In the genomic region with DNA sequence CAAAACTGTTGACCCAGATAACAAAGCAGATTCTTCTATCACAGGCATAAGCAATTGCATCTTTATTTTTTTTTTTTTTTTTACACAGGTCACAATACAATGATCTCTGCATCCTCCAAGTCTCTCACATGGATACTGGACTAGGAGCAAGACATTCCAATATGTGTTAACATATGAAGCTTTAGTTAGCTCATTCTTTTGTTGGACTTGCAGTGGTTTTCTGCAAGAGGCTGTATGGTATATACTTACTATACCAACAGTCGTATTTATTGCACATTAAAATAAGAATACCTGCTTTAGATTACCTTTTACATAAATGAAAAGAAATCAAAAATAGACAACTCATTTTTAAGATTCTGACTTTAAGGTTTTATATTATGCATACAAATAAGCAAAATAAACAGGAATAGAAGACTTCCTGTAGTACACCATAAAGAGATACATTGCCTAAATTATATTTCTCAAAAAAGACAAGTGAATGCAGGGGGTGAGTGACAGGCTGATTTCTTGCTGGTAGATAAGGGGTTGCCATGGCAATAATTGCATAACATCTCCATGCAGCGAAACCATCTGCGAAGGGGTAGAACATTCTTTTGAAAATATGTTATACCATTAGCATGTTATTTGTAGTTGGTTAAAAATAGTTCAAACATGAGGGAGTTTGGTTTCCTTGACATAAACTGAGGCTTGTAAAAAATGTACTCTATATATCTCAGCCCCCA, we compare ENCODE assay signal across 19 mouse cellular contexts.
DNase-seq lines count a peak whose midpoint lies in the region; ATAC-seq and TF ChIP-seq lines count a peak whose summit lies in the region.
"Had no signal": no experiment of that assay in that cellular context is flagged by ENCODE, and none has a peak within 500 bp of the region (broad histone marks: within the 10 kb centered on the region; RNA-seq: fewer than 3 reads in every experiment).

No protein-coding gene starts in this region.

- intact Hi-C loops in left cerebral cortex, postnatal 14 days (cut with DNase I), result no loop called here
- intact Hi-C loops in left cerebral cortex, postnatal 36 days (cut with DNase I), result no loop called here

- no peak overlapping the region for H3K27ac ChIP-seq in midbrain, embryonic 16.5 days (ENCODE audit: low read length)
- H3K27ac ChIP-seq in thymus, adult 2 months (ENCODE audit: control insufficient read depth, insufficient read depth, low read length), result no peak overlapping the region
- H3K27ac ChIP-seq: embryonic facial prominence, embryonic 12.5 days; heart, embryonic 15.5 days; hindbrain, embryonic 13.5 days; limb, embryonic 12.5 days; midbrain, embryonic 12.5 days; neural tube, embryonic 13.5 days had no signal

- no peak for TF ChIP-seq POLR2A in thymus, adult 2 months (IDR thresholded peaks at IDR 0.05; ENCODE audit: control insufficient read depth, extremely low read depth, insufficient read depth, low read length, poor library complexity)

- no peak overlapping the region for H3K4me2 ChIP-seq in midbrain, embryonic 16.5 days (ENCODE audit: low read length)
- H3K4me2 ChIP-seq: embryonic facial prominence, embryonic 12.5 days; heart, embryonic 15.5 days; hindbrain, embryonic 13.5 days; limb, embryonic 12.5 days; midbrain, embryonic 12.5 days; neural tube, embryonic 13.5 days had no signal

- H3K27me3 ChIP-seq in midbrain, embryonic 16.5 days (ENCODE audit: control insufficient read depth, insufficient read depth, low read depth, low read length), result no peaks in the 10 kb centered on the region
- no peaks in the 10 kb centered on the region for H3K27me3 ChIP-seq in thymus, adult 2 months (ENCODE audit: control insufficient read depth, insufficient read depth, low read length)
- H3K27me3 ChIP-seq: CH12.LX; embryonic facial prominence, embryonic 12.5 days; heart, embryonic 15.5 days; hindbrain, embryonic 13.5 days; limb, embryonic 12.5 days; midbrain, embryonic 12.5 days; neural tube, embryonic 13.5 days had no signal

- peak; percentile 79 for ATAC-seq in midbrain, embryonic 16.5 days

- TF ChIP-seq CTCF in thymus, adult 2 months (IDR thresholded peaks at IDR 0.05; ENCODE audit: borderline replicate concordance, control insufficient read depth, extremely low read depth, insufficient read depth, low read length, poor library complexity), result no peak

- no peak overlapping the region for H3K4me3 ChIP-seq in midbrain, embryonic 16.5 days (ENCODE audit: low read depth, low read length)
- no peak overlapping the region for H3K4me3 ChIP-seq in thymus, adult 2 months (ENCODE audit: control insufficient read depth, insufficient read depth, low read length)
- H3K4me3 ChIP-seq: embryonic facial prominence, embryonic 12.5 days; heart, embryonic 15.5 days; hindbrain, embryonic 13.5 days; limb, embryonic 12.5 days; midbrain, embryonic 12.5 days; neural tube, embryonic 13.5 days had no signal

- WGBS in midbrain, embryonic 16.5 days, result 61% methylated on average over 3 of the region's 3 CpGs
- WGBS in thymus, adult 2 months, result 90% methylated on average over 3 of the region's 3 CpGs

- no peaks in the 10 kb centered on the region for H3K9me3 ChIP-seq in midbrain, embryonic 16.5 days (replicated peaks; ENCODE audit: control insufficient read depth, low read length, poor library complexity, severe bottlenecking)
- H3K9me3 ChIP-seq: embryonic facial prominence, embryonic 12.5 days; heart, embryonic 15.5 days; hindbrain, embryonic 13.5 days; limb, embryonic 12.5 days; midbrain, embryonic 12.5 days; neural tube, embryonic 13.5 days had no signal

- no peak overlapping the region for H3K9ac ChIP-seq in midbrain, embryonic 16.5 days (ENCODE audit: low read depth, low read length)
- H3K9ac ChIP-seq: embryonic facial prominence, embryonic 12.5 days; heart, embryonic 15.5 days; hindbrain, embryonic 13.5 days; limb, embryonic 12.5 days; midbrain, embryonic 12.5 days; neural tube, embryonic 13.5 days had no signal

- no peaks in the 10 kb centered on the region for H3K36me3 ChIP-seq in midbrain, embryonic 16.5 days (ENCODE audit: control insufficient read depth, insufficient read depth, low read length)
- no peaks in the 10 kb centered on the region for H3K36me3 ChIP-seq in thymus, adult 2 months (ENCODE audit: control insufficient read depth, insufficient read depth, low read length)
- H3K36me3 ChIP-seq: embryonic facial prominence, embryonic 12.5 days; heart, embryonic 15.5 days; hindbrain, embryonic 13.5 days; limb, embryonic 12.5 days; midbrain, embryonic 12.5 days; neural tube, embryonic 13.5 days had no signal

- no peaks in the 10 kb centered on the region for H3K4me1 ChIP-seq in midbrain, embryonic 16.5 days (ENCODE audit: control insufficient read depth, insufficient read depth, low read length)
- H3K4me1 ChIP-seq in thymus, adult 2 months (replicated peaks; ENCODE audit: control insufficient read depth, insufficient read depth, low read length), result no peaks in the 10 kb centered on the region
- H3K4me1 ChIP-seq: embryonic facial prominence, embryonic 12.5 days; heart, embryonic 15.5 days; hindbrain, embryonic 13.5 days; limb, embryonic 12.5 days; midbrain, embryonic 12.5 days; neural tube, embryonic 13.5 days had no signal

- DNase-seq in cerebellum, postnatal 10 days, result peak; percentile 20 to 27
- no peak for DNase-seq in cerebellum, adult 11-12 months
- peak; percentile 34 to 47 for DNase-seq in left cerebral cortex, postnatal 14 days (ENCODE audit: low spot score in 2 of 2)
- DNase-seq in left cerebral cortex, postnatal 36 days (ENCODE audit: low spot score in 2 of 2), result no peak
- peak; percentile 3 to 12 for DNase-seq in frontal cortex, postnatal 10 days (ENCODE audit: low spot score in 2 of 2)
- DNase-seq in thymus, adult 2 months, result no peak
- DNase-seq in heart, adult 8-10 months (ENCODE audit: low spot score), result no peak
- DNase-seq: cerebellum, postnatal 36 days; kidney, adult 11 months; kidney, postnatal 25 days; thymus, postnatal 25 days had no signal

Comparison
In these comparisons a context has a peak if more than half of its experiments do, and no peak if none do; other contexts are left out.
1. DNase-seq: peak in cerebellum, postnatal 10 days (2 of 2), left cerebral cortex, postnatal 14 days (2 of 2) and frontal cortex, postnatal 10 days (2 of 2); none in cerebellum, adult 11-12 months (single experiment), left cerebral cortex, postnatal 36 days (0 of 2), thymus, adult 2 months (single experiment) and heart, adult 8-10 months (single experiment).